Mouse (Mus musculus): ENCODE results near the gene Cish. TPM values are rescaled to one million over a fixed set of nuclear protein-coding genes. Genes with fewer than 3 reads are reported as not detected.

The Cish gene
- polyA plus RNA-seq, 1 experiment from 2014 or later: 12.6 TPM

DNA sequence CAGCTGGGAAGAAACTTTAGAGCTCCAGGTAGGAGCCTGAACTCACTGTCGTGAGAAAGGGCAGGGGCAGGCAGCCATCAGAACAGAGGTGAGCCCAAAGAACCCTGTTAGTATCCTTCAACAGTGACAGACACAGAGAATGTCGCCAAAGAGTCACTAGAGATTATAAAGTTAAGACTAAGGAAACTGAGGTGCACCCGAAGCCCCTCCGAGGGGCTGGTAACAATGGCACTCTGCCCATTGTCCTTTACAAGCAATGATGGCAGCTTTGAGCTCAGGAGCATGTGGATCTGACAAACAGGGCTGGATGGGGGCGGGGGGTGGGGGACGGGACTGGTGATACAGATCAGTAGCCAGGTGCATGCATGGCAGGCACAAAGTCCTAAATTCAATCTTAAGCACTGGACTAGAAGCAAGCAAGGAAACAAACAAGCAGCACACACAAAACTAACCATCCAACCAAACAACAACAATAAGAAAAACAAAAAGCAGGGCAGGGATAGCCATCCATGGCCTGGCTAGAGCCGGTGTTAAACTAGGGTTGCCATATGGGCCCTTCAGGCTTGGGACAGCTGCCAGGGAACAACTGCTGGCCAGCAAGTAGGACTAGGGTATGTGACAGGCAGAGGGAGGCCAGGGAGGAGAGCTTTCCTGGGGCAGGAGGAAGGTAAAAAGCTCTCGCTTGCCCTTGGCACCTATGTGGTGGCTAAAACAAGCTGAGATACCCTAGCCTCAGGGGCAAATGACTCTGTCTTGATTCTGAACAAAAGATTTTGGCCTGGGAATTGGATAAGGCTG is 47.5 kb downstream of the Cish start:
- Histone ChIP-seq H3K4me3 (replicated peaks) (no peak overlapping the region), H3K27ac (replicated peaks) (no peak overlapping the region), H3K4me2 (no peak overlapping the region), H3K27me3 (replicated peaks) (no peaks in the 10 kb centered on the region), H3K36me3 (peaks cover 6% of the 10 kb centered on the region; the same call in 1 of the 2 replicates), H3K4me1 (peaks cover 36% of the 10 kb centered on the region), H3K9ac (replicated peaks) (0 out of 2 replicates have a peak overlapping the region, but pooled peaks have one; percentile 5), H3K9me3 (replicated peaks) (no peaks in the 10 kb centered on the region)
- no peak for ATAC-seq (ENCODE audit: low FRiP score)
- 72% methylated on average over 8 of the region's 8 CpGs for WGBS

DNA sequence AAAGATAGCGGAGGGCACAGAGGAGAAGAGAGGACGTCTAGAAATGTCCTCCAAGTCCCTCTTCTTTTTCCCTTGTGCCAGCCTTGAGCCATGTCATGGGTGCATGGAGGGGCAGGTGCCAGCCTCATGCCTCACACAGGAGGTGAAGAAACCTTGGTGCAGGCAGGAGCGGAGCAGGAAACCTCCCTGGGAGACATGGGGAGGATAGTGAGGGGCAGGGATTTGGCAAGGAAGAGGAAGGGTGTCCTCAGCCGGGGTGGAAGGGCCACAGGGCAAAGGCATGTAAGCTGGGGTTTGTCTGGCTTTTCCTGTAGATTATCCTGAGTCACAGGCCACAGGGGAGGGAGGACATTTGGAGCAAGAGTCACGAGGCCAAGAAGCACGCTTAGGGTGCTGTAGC is 48.2 kb downstream of the Cish start:
- H3K4me1 ChIP-seq: peaks cover 33% of the 10 kb centered on the region
- no peaks in the 10 kb centered on the region for H3K9me3 ChIP-seq (replicated peaks)
- ATAC-seq (ENCODE audit: low FRiP score): no peak
- H3K4me3 ChIP-seq (replicated peaks): no peak overlapping the region
- peaks cover 6% of the 10 kb centered on the region; the same call in 1 of the 2 replicates for H3K36me3 ChIP-seq
- no peak overlapping the region for H3K4me2 ChIP-seq
- H3K27ac ChIP-seq (replicated peaks): no peak overlapping the region
- no peaks in the 10 kb centered on the region for H3K27me3 ChIP-seq (replicated peaks)
- WGBS: 73% methylated on average over 6 of the region's 6 CpGs
- 0 out of 2 replicates have a peak overlapping the region, but pooled peaks have one; percentile 5 for H3K9ac ChIP-seq (replicated peaks)

- Histone ChIP-seq H3K9ac (replicated peaks) (peak overlapping the region; percentile 20; the same call in 1 of the 2 replicates), H3K9me3 (replicated peaks) (no peaks in the 10 kb centered on the region), H3K4me1 (peaks cover 24% of the 10 kb centered on the region), H3K4me3 (replicated peaks) (no peak overlapping the region), H3K27me3 (replicated peaks) (no peaks in the 10 kb centered on the region), H3K36me3 (peaks cover 6% of the 10 kb centered on the region; the same call in 1 of the 2 replicates), H3K27ac (replicated peaks) (no peak overlapping the region), H3K4me2 (no peak overlapping the region)
- WGBS: 77% methylated on average over 8 of the region's 8 CpGs
- ATAC-seq (ENCODE audit: low FRiP score): no peak
These were observed 50.3 kb downstream of the Cish start for GRCm38 (mm10) chr9:107346081-107346480.

GRCm38 (mm10) chr9:107347586-107348183 is 51.9 kb downstream of the Cish start:
- ATAC-seq (ENCODE audit: low FRiP score): no peak
- no peak overlapping the region for H3K9ac ChIP-seq (replicated peaks)

GRCm38 (mm10) chr9:107349321-107349720 is 53.5 kb downstream of the Cish start:
- H3K9me3 ChIP-seq (replicated peaks): no peaks in the 10 kb centered on the region
- no peaks in the 10 kb centered on the region; the same call in 1 of the 2 replicates for H3K27me3 ChIP-seq (replicated peaks)
- peak overlapping the region; percentile 45 for H3K27ac ChIP-seq (replicated peaks)
- 0 out of 2 replicates have a peak, but pooled peaks cover 8% of the 10 kb centered on the region for H3K4me1 ChIP-seq
- no peak overlapping the region for H3K4me3 ChIP-seq (replicated peaks)
- no peak for ATAC-seq (ENCODE audit: low FRiP score)
- no peak overlapping the region for H3K9ac ChIP-seq (replicated peaks)
- no peak overlapping the region for H3K4me2 ChIP-seq
- peaks cover 6% of the 10 kb centered on the region; the same call in 1 of the 2 replicates for H3K36me3 ChIP-seq
- WGBS: 48% methylated on average over 7 of the region's 7 CpGs

More at GRCm38 (mm10) chr9:107347586-107348183, 51.9 kb downstream of the Cish start:
- H3K4me1 ChIP-seq: peaks cover 16% of the 10 kb centered on the region; the same call in 1 of the 2 replicates
- no peaks in the 10 kb centered on the region; the same call in 1 of the 2 replicates for H3K27me3 ChIP-seq (replicated peaks)
- no peak overlapping the region for H3K4me3 ChIP-seq (replicated peaks)
- no peak overlapping the region for H3K27ac ChIP-seq (replicated peaks)
- peaks cover 6% of the 10 kb centered on the region; the same call in 1 of the 2 replicates for H3K36me3 ChIP-seq
- no peak overlapping the region for H3K4me2 ChIP-seq
- no peaks in the 10 kb centered on the region for H3K9me3 ChIP-seq (replicated peaks)
- WGBS: 78% methylated on average over 9 of the region's 9 CpGs

Other genes starting within 250 kb of the Cish start
- 18.6 and 26.7 TPM in 2 replicates for gene Dock3, start 64.1 kb upstream of the Cish start, polyA plus RNA-seq (2015; fragmentation: Nextera tagmentation; extraction: Ambion mirVana)
- 2.2 and 9.4 TPM in 2 replicates for gene Mapkapk3, start 6.1 kb upstream of the Cish start, polyA plus RNA-seq (2015; fragmentation: Nextera tagmentation; extraction: Ambion mirVana)
- 16.3 and 18.2 TPM in 2 replicates for gene Hemk1, start 42.3 kb downstream of the Cish start, polyA plus RNA-seq (2015; fragmentation: Nextera tagmentation; extraction: Ambion mirVana)
- gene 6430571L13Rik, start 44.6 kb downstream of the Cish start, polyA plus RNA-seq (2015; fragmentation: Nextera tagmentation; extraction: Ambion mirVana): 7.8 and 9.1 TPM in 2 replicates
- 7.6 and 9.8 TPM in 2 replicates for gene Cacna2d2, start 103.6 kb downstream of the Cish start, polyA plus RNA-seq (2015; fragmentation: Nextera tagmentation; extraction: Ambion mirVana)
- 45.7 and 46.1 TPM in 2 replicates for gene Tmem115, start 237.9 kb downstream of the Cish start, polyA plus RNA-seq (2015; fragmentation: Nextera tagmentation; extraction: Ambion mirVana)
- 46.9 and 53.9 TPM in 2 replicates for gene Cyb561d2, start 246.2 kb downstream of the Cish start, polyA plus RNA-seq (2015; fragmentation: Nextera tagmentation; extraction: Ambion mirVana)
- 67.5 and 77.9 TPM in 2 replicates for gene Nprl2, start 246.2 kb downstream of the Cish start, polyA plus RNA-seq (2015; fragmentation: Nextera tagmentation; extraction: Ambion mirVana)